Mouse (Mus musculus) ZHBTc4 (cell line): Measurements from ENCODE around the gene Ap1b1.
A peak's percentile ranks its signal among the peaks of the same experiment; 100 is the strongest.
"Not testable (repeated sequence)": the region's sequence is repeated elsewhere in the genome, so short reads cannot be mapped to it uniquely, and the experiment has no call there.

Source experiments
- DNase-seq: peaks from one replicate; pipeline ENCODE4 v3.0.0-alpha.2; 2011; ENCODE audit warnings: low read depth, low spot score

Ap1b1 gene

GRCm38 (mm10) chr11:5062326-5062725 lies 75.7 kb downstream of the Ap1b1 start:
- no peak for DNase-seq

GRCm38 (mm10) chr11:5062860-5063505 lies 76.4 kb downstream of the Ap1b1 start:
- no peak for DNase-seq

GRCm38 (mm10) chr11:5063561-5064281 lies 77.1 kb downstream of the Ap1b1 start:
- DNase-seq = no peak

GRCm38 (mm10) chr11:5064282-5065055 lies 77.8 kb downstream of the Ap1b1 start:
- peak; percentile 75 for DNase-seq

GRCm38 (mm10) chr11:5065056-5065821 lies 78.6 kb downstream of the Ap1b1 start, which contains the start of gene Gas2l1:
Gas2l1 (minus strand) TSS chr11:5065327.
- DNase-seq = peak; percentile 96

- no peak for DNase-seq
Observed at GRCm38 (mm10) chr11:5067063-5067462, 80.4 kb downstream of the Ap1b1 start.

GRCm38 (mm10) chr11:5068126-5068971 lies 81.7 kb downstream of the Ap1b1 start:
- no peak for DNase-seq

GRCm38 (mm10) chr11:5074882-5075281 lies 88.3 kb downstream of the Ap1b1 start:
- peak; percentile 70 for DNase-seq

- peak; percentile 47 for DNase-seq
Observed at GRCm38 (mm10) chr11:5075760-5076159, 89.1 kb downstream of the Ap1b1 start.

GRCm38 (mm10) chr11:5076843-5077242 lies 90.2 kb downstream of the Ap1b1 start:
- not testable (repeated sequence) for DNase-seq

GRCm38 (mm10) chr11:5089147-5089546 lies 102.5 kb downstream of the Ap1b1 start:
- DNase-seq = no peak

GRCm38 (mm10) chr11:5091706-5092105 lies 105.1 kb downstream of the Ap1b1 start:
- peak; percentile 70 for DNase-seq
